ENCODE assay signal across 8 mouse cellular contexts in the genomic region with DNA sequence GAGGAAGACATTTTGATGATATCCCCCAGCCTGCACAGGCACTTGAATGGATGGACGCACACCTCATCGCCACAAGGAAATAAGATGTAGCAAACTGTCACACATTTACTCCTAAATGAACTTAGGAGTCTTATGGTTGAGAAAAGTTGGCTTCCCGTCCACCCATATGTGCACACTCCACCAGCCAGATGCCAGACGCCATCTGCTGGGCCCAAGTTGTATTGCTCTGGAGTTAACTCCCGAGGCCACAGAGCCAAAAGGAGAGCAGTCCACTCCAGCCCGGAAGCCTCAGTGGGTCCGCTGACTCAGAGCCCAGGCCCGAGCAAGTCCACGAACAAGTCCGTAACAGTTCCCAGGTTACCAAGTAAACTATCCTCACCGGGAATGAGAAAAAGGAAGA.
A peak's percentile ranks its signal among the peaks of the same experiment; 100 is the strongest.
DNase-seq lines count a peak whose midpoint lies in the region; ATAC-seq lines count a peak whose summit lies in the region.
"Had no signal": no experiment of that assay in that cellular context is flagged by ENCODE, and none has a peak within 500 bp of the region (broad histone marks: within the 10 kb centered on the region; RNA-seq: fewer than 3 reads in every experiment).

No protein-coding gene starts in this region.

- peak; percentile 85 for ATAC-seq in intestine, embryonic 15.5 days
- ATAC-seq in megakaryocyte progenitor cell, adult 5-6 weeks (replicated peaks; ENCODE audit: poor library complexity), result peak; percentile 92

- H3K9me3 ChIP-seq in intestine, embryonic 15.5 days, result no peaks in the 10 kb centered on the region
- H3K9me3 ChIP-seq: neural tube, embryonic 12.5 days had no signal

- H3K9ac ChIP-seq in intestine, embryonic 15.5 days, result no peak overlapping the region
- H3K9ac ChIP-seq: neural tube, embryonic 12.5 days had no signal

- 14% methylated on average over 11 of the region's 11 CpGs for WGBS in intestine, embryonic 15.5 days

- DNase-seq in adrenal gland, adult 18-20 months (ENCODE audit: low spot score in 2 of 2), result peak; percentile 72 to 80
- peak; percentile 62 to 83 for DNase-seq in cerebellum, postnatal 4 days (ENCODE audit: low spot score in 2 of 2)
- peak; percentile 78 for DNase-seq in gastrocnemius, postnatal 10 days
- peak; percentile 2 to 83 for DNase-seq in left cerebral cortex, adult 9 months (ENCODE audit: low spot score in 2 of 2)
- peak; percentile 34 to 68 for DNase-seq in spleen, adult 18-20 months

- no peaks in the 10 kb centered on the region for H3K36me3 ChIP-seq in intestine, embryonic 15.5 days
- H3K36me3 ChIP-seq: neural tube, embryonic 12.5 days had no signal

- peaks cover 9% of the 10 kb centered on the region for H3K4me1 ChIP-seq in intestine, embryonic 15.5 days (replicated peaks)

- no peak overlapping the region for H3K27ac ChIP-seq in intestine, embryonic 15.5 days
- H3K27ac ChIP-seq: neural tube, embryonic 12.5 days had no signal

- no peak overlapping the region for H3K4me3 ChIP-seq in intestine, embryonic 15.5 days (replicated peaks)
- H3K4me3 ChIP-seq: neural tube, embryonic 12.5 days had no signal

- H3K4me2 ChIP-seq in intestine, embryonic 15.5 days (replicated peaks), result no peak overlapping the region
- H3K4me2 ChIP-seq: neural tube, embryonic 12.5 days had no signal

- no peaks in the 10 kb centered on the region for H3K27me3 ChIP-seq in intestine, embryonic 15.5 days (replicated peaks)
- H3K27me3 ChIP-seq: neural tube, embryonic 12.5 days had no signal
